Mouse (Mus musculus): ENCODE measurements at regions not wholly inside any gene's neighbourhood (a gene's known extent, or its start where the extent isn't known, plus 50 kb on each side); places are given as distances from the start of the nearest gene placed in this dataset.

- 88% methylated on average over 1 of the region's 1 CpGs for WGBS
- TF ChIP-seq CTCF (IDR thresholded peaks at IDR 0.05): no peak
- TF ChIP-seq POLR2A (IDR thresholded peaks at IDR 0.05; ENCODE audit: insufficient read depth, low read depth, low read length): no peak
- no peak for TF ChIP-seq EP300 (IDR thresholded peaks at IDR 0.05; ENCODE audit: insufficient read depth, low read depth, low read length)
- H3K4me3 ChIP-seq: no peak overlapping the region
- H3K9ac ChIP-seq (ENCODE audit: low read depth, low read length): no peak overlapping the region
- no peaks in the 10 kb centered on the region for H3K36me3 ChIP-seq (ENCODE audit: control insufficient read depth, insufficient read depth, low read length)
- intact Hi-C loops (cut with DNase I): no loop called here
- no peak for DNase-seq
- H3K4me1 ChIP-seq (ENCODE audit: control insufficient read depth, insufficient read depth, low read length): no peaks in the 10 kb centered on the region
- H3K79me2 ChIP-seq (replicated peaks; ENCODE audit: control insufficient read depth, insufficient read depth, low read length): no peaks in the 10 kb centered on the region
- no peak overlapping the region for H3K27ac ChIP-seq
- no peaks in the 10 kb centered on the region for H3K27me3 ChIP-seq (ENCODE audit: control insufficient read depth, insufficient read depth, low read length)
Measured at GRCm38 (mm10) chr8:118023451-118023850, 221.7 kb upstream of the Mphosph6 start.

DNA sequence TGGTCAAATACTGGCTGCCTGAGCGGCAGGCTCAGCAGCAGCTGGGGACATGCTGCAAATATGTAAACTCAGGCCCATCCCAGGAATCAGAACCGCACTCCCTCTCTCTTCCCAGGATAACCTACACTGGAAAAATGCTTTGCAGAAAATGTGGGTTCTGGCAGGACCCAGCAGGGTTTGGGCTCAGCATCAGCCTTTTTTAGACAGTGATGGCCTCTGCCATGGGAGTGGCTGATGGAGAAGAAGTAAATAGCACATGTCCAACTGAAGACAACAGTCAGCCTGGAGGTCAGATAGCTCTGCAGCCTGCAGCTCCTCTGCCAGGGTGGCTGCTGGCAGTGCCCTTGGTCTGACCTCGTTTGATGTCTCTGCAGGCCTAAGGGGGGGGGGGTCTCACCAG is 220.2 kb upstream of the Mphosph6 start:
- TF ChIP-seq POLR2A (IDR thresholded peaks at IDR 0.05; ENCODE audit: insufficient read depth, low read depth, low read length) (no peak), CTCF (IDR thresholded peaks at IDR 0.05) (no peak), EP300 (IDR thresholded peaks at IDR 0.05; ENCODE audit: insufficient read depth, low read depth, low read length) (no peak)
- Histone ChIP-seq H3K79me2 (replicated peaks; ENCODE audit: control insufficient read depth, insufficient read depth, low read length) (no peaks in the 10 kb centered on the region), H3K4me3 (no peak overlapping the region), H3K4me1 (ENCODE audit: control insufficient read depth, insufficient read depth, low read length) (no peaks in the 10 kb centered on the region), H3K36me3 (ENCODE audit: control insufficient read depth, insufficient read depth, low read length) (no peaks in the 10 kb centered on the region), H3K27me3 (ENCODE audit: control insufficient read depth, insufficient read depth, low read length) (no peaks in the 10 kb centered on the region), H3K27ac (no peak overlapping the region), H3K9ac (ENCODE audit: low read depth, low read length) (no peak overlapping the region)
- 64% methylated on average over 3 of the region's 3 CpGs for WGBS
- DNase-seq: no peak
- intact Hi-C loops (cut with DNase I): no loop called here

DNA sequence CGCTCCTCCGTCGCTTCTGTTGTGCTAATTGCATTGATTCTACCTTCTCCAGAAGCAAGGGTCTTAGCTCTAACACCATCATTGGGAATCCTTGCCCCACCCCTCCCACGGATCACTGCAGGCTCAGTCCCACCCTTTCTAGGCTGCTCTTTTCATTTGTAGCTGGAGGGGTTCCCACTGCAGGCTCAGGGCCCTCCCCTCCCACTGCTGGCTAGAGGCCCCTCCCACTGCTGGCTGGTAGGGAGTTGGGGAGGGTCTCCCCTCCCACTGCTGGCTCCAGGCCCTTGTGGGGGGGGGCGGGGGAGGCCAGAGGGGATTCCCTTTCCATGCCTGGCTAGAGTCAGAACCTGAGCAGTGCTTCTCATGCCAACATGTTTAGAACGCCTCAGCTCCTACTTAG is 215.5 kb upstream of the Mphosph6 start:
- Histone ChIP-seq H3K4me1 (ENCODE audit: control insufficient read depth, insufficient read depth, low read length) (no peaks in the 10 kb centered on the region), H3K79me2 (replicated peaks; ENCODE audit: control insufficient read depth, insufficient read depth, low read length) (no peaks in the 10 kb centered on the region), H3K27me3 (ENCODE audit: control insufficient read depth, insufficient read depth, low read length) (no peaks in the 10 kb centered on the region), H3K27ac (no peak overlapping the region), H3K36me3 (ENCODE audit: control insufficient read depth, insufficient read depth, low read length) (no peaks in the 10 kb centered on the region), H3K9ac (ENCODE audit: low read depth, low read length) (no peak overlapping the region), H3K4me3 (no peak overlapping the region)
- DNase-seq: no peak
- intact Hi-C loops (cut with DNase I): no loop called here
- WGBS: 41% methylated on average over 6 of the region's 6 CpGs
- TF ChIP-seq CTCF (IDR thresholded peaks at IDR 0.05): no peak
- no peak for TF ChIP-seq POLR2A (IDR thresholded peaks at IDR 0.05; ENCODE audit: insufficient read depth, low read depth, low read length)
- TF ChIP-seq EP300 (IDR thresholded peaks at IDR 0.05; ENCODE audit: insufficient read depth, low read depth, low read length): no peak

- Histone ChIP-seq H3K36me3 (ENCODE audit: control insufficient read depth, insufficient read depth, low read length) (no peaks in the 10 kb centered on the region), H3K9ac (ENCODE audit: low read depth, low read length) (no peak overlapping the region), H3K79me2 (replicated peaks; ENCODE audit: control insufficient read depth, insufficient read depth, low read length) (no peaks in the 10 kb centered on the region), H3K27ac (no peak overlapping the region), H3K4me1 (ENCODE audit: control insufficient read depth, insufficient read depth, low read length) (no peaks in the 10 kb centered on the region), H3K4me3 (no peak overlapping the region), H3K27me3 (ENCODE audit: control insufficient read depth, insufficient read depth, low read length) (no peaks in the 10 kb centered on the region)
- TF ChIP-seq CTCF (IDR thresholded peaks at IDR 0.05) (no peak), POLR2A (IDR thresholded peaks at IDR 0.05; ENCODE audit: insufficient read depth, low read depth, low read length) (no peak), EP300 (IDR thresholded peaks at IDR 0.05; ENCODE audit: insufficient read depth, low read depth, low read length) (no peak)
- 50% methylated on average over 2 of the region's 2 CpGs for WGBS
- intact Hi-C loops (cut with DNase I): no loop called here
- no peak for DNase-seq
Measured at GRCm38 (mm10) chr8:118005186-118005585, 203.4 kb upstream of the Mphosph6 start.

- Histone ChIP-seq H3K36me3 (ENCODE audit: control insufficient read depth, insufficient read depth, low read length) (no peaks in the 10 kb centered on the region), H3K27ac (no peak overlapping the region), H3K4me3 (no peak overlapping the region), H3K4me1 (ENCODE audit: control insufficient read depth, insufficient read depth, low read length) (no peaks in the 10 kb centered on the region), H3K9ac (ENCODE audit: low read depth, low read length) (no peak overlapping the region), H3K79me2 (replicated peaks; ENCODE audit: control insufficient read depth, insufficient read depth, low read length) (no peaks in the 10 kb centered on the region), H3K27me3 (ENCODE audit: control insufficient read depth, insufficient read depth, low read length) (no peaks in the 10 kb centered on the region)
- DNase-seq: no peak
- intact Hi-C loops (cut with DNase I): no loop called here
- TF ChIP-seq EP300 (IDR thresholded peaks at IDR 0.05; ENCODE audit: insufficient read depth, low read depth, low read length) (no peak), CTCF (IDR thresholded peaks at IDR 0.05) (no peak), POLR2A (IDR thresholded peaks at IDR 0.05; ENCODE audit: insufficient read depth, low read depth, low read length) (no peak)
- WGBS: 57% methylated on average over 7 of the region's 7 CpGs
Measured at GRCm38 (mm10) chr8:118004391-118004851, 202.7 kb upstream of the Mphosph6 start.

GRCm38 (mm10) chr8:118001138-118001537 is 199.4 kb upstream of the Mphosph6 start:
- Histone ChIP-seq H3K4me3 (no peak overlapping the region), H3K27me3 (ENCODE audit: control insufficient read depth, insufficient read depth, low read length) (no peaks in the 10 kb centered on the region), H3K27ac (no peak overlapping the region), H3K79me2 (replicated peaks; ENCODE audit: control insufficient read depth, insufficient read depth, low read length) (no peaks in the 10 kb centered on the region), H3K4me1 (ENCODE audit: control insufficient read depth, insufficient read depth, low read length) (no peaks in the 10 kb centered on the region), H3K36me3 (ENCODE audit: control insufficient read depth, insufficient read depth, low read length) (no peaks in the 10 kb centered on the region), H3K9ac (ENCODE audit: low read depth, low read length) (no peak overlapping the region)
- WGBS: 89% methylated on average over 10 of the region's 10 CpGs
- intact Hi-C loops (cut with DNase I): no loop called here
- no peak for TF ChIP-seq POLR2A (IDR thresholded peaks at IDR 0.05; ENCODE audit: insufficient read depth, low read depth, low read length)
- TF ChIP-seq CTCF (IDR thresholded peaks at IDR 0.05): no peak
- no peak for TF ChIP-seq EP300 (IDR thresholded peaks at IDR 0.05; ENCODE audit: insufficient read depth, low read depth, low read length)
- no peak for DNase-seq

Data from heart, adult 2 months (tissue).